Mouse (Mus musculus) adrenal gland, adult 2 months (tissue): ENCODE data around the gene Dhx40. TPM values are rescaled to one million over a fixed set of nuclear protein-coding genes. Genes with fewer than 3 reads are reported as not detected.

Experiments used
- DNase-seq: peaks from one replicate; pipeline ENCODE4 v3.0.0; 2021
- long read RNA-seq: library from polyadenylated mRNA; stranded (forward); transcript quantifications from one replicate; pipeline ENCODE4 v2.0.0, GENCODE M21; 2021
- polyA plus RNA-seq: library from polyadenylated mRNA; depleted of rRNA; stranded (reverse); fragments of >200 nt; gene quantifications from 2 replicates; pipeline ENCODE4 v1.2.3, GENCODE M21; 2012; rRNA removed
- total RNA-seq, 2 experiments: library from RNA; stranded (reverse); gene quantifications; 2 replicates each; pipeline ENCODE4 v1.2.3; 2021

Dhx40 gene
- 10 to 100 TPM; 29.3 to 33.2 TPM for total RNA-seq
- polyA plus RNA-seq, result 2.4 and 3.1 TPM in 2 replicates
- long read RNA-seq, transcript Dhx40-201 (18 exons, 3,813 nt), result major isoform, 12 of 13 reads
- long read RNA-seq, partial matches to known transcripts, result 1 of 13 reads
- long read RNA-seq, other reads (novel, unspliced or antisense), result 0 of 13 reads

GRCm38 (mm10) chr11:86807505-86807989 lies at the start of gene Dhx40:
Dhx40 (minus strand) TSS chr11:86807746.
- peak; percentile 95 for DNase-seq

GRCm38 (mm10) chr11:86855639-86856425 lies 48.3 kb upstream of the Dhx40 start:
- peak; percentile 27 for DNase-seq

- no peak for DNase-seq
These were observed 45.5 kb upstream of the Dhx40 start for GRCm38 (mm10) chr11:86853081-86853480.

- peak; percentile 58 for DNase-seq
These were observed 45.0 kb upstream of the Dhx40 start for GRCm38 (mm10) chr11:86852534-86853054.

- peak; percentile 24 for DNase-seq
These were observed 44.4 kb upstream of the Dhx40 start for GRCm38 (mm10) chr11:86851714-86852533.

GRCm38 (mm10) chr11:86851234-86851671 lies 43.7 kb upstream of the Dhx40 start:
- DNase-seq, result peak; percentile 66

GRCm38 (mm10) chr11:86843831-86844230 lies 36.3 kb upstream of the Dhx40 start:
- no peak for DNase-seq

- no peak for DNase-seq
These were observed 33.7 kb upstream of the Dhx40 start for GRCm38 (mm10) chr11:86841261-86841660.

- peak; percentile 86 for DNase-seq
These were observed 33.1 kb upstream of the Dhx40 start for GRCm38 (mm10) chr11:86840511-86841154.

GRCm38 (mm10) chr11:86839716-86840447 lies 32.3 kb upstream of the Dhx40 start:
- no peak for DNase-seq

GRCm38 (mm10) chr11:86838792-86839191 lies 31.2 kb upstream of the Dhx40 start:
- DNase-seq, result no peak

- DNase-seq, result peak; percentile 84
These were observed 28.8 kb upstream of the Dhx40 start for GRCm38 (mm10) chr11:86836366-86836765.

GRCm38 (mm10) chr11:86834628-86835338 lies 27.2 kb upstream of the Dhx40 start:
- DNase-seq, result no peak

- DNase-seq, result no peak
These were observed 26.5 kb upstream of the Dhx40 start for GRCm38 (mm10) chr11:86834050-86834449.

GRCm38 (mm10) chr11:86833153-86833552 lies 25.6 kb upstream of the Dhx40 start:
- DNase-seq, result no peak

GRCm38 (mm10) chr11:86828396-86828795 lies 20.9 kb upstream of the Dhx40 start:
- no peak for DNase-seq

GRCm38 (mm10) chr11:86827476-86828245 lies 20.1 kb upstream of the Dhx40 start:
- DNase-seq, result no peak

- no peak for DNase-seq
These were observed 16.9 kb upstream of the Dhx40 start for GRCm38 (mm10) chr11:86824433-86824832.

GRCm38 (mm10) chr11:86822531-86822930 lies 15.0 kb upstream of the Dhx40 start:
- DNase-seq, result no peak

GRCm38 (mm10) chr11:86819536-86819935 lies 12.0 kb upstream of the Dhx40 start:
- no peak for DNase-seq
